Mouse (Mus musculus) kidney, postnatal 0 days (tissue): ENCODE measurements around the gene Tnf. TPM values are rescaled to one million over a fixed set of nuclear protein-coding genes. Genes with fewer than 3 reads are reported as not detected.
A peak's percentile ranks its signal among the peaks of the same experiment; 100 is the strongest.

ENCODE experiments used
- ATAC-seq: fragments of 200-750 bp; cut with Nextera tagmentation; replicated peaks from 2 replicates; pipeline ENCODE4 v1.8.0; 2017; ENCODE audit warnings: low read depth, moderate number of reproducible peaks, moderate TSS enrichment, moderate library complexity; ENCODE audit not compliant: low FRiP score
- DNase-seq: peaks from one replicate; pipeline ENCODE4 v3.0.0-alpha.2; 2016; ENCODE audit warnings: low spot score
- H3K27ac ChIP-seq: fragments of 300-500 bp; sonication (generic); 2 replicates; pipeline ENCODE4 v1.5.1; 2014; ENCODE audit warnings: mild to moderate bottlenecking
- H3K27me3 ChIP-seq: fragments of 300-500 bp; sonication (generic); 2 replicates; pipeline ENCODE4 v1.6.1; 2014; ENCODE audit warnings: low read length, mixed read lengths; ENCODE audit not compliant: insufficient read depth
- H3K36me3 ChIP-seq: fragments of 300-500 bp; sonication (generic); 2 replicates; pipeline ENCODE4 v1.6.1; 2014; ENCODE audit warnings: low read length, mixed read lengths; ENCODE audit not compliant: insufficient read depth
- H3K4me1 ChIP-seq: fragments of 300-500 bp; sonication (generic); replicated peaks from 2 replicates; pipeline ENCODE4 v1.6.1; 2014; ENCODE audit warnings: antibody characterized with exemption, low read length, mixed read lengths; ENCODE audit not compliant: insufficient read depth
- H3K4me2 ChIP-seq: fragments of 300-500 bp; sonication (generic); 2 replicates; pipeline ENCODE4 v1.6.1; 2014; ENCODE audit warnings: mild to moderate bottlenecking, low read length, moderate library complexity, mixed read lengths
- H3K4me3 ChIP-seq: fragments of 300-500 bp; sonication (generic); replicated peaks from 2 replicates; pipeline ENCODE4 v1.5.1; 2014; ENCODE audit warnings: low read depth, low read length
- H3K9ac ChIP-seq: fragments of 300-500 bp; sonication (generic); 2 replicates; pipeline ENCODE4 v1.6.1; 2014; ENCODE audit warnings: low read depth, low read length
- H3K9me3 ChIP-seq: fragments of 300-500 bp; sonication (generic); replicated peaks from 2 replicates; pipeline ENCODE4 v1.6.1; 2016; ENCODE audit warnings: low read length, inconsistent platforms, mixed read lengths
- CTCF ChIP-seq: IDR thresholded peaks from 2 replicates; pipeline ENCODE4 v1.5.1; 2016; ENCODE audit warnings: antibody characterized with exemption, low read depth, mild to moderate bottlenecking, moderate library complexity
- WGBS: fragments of 180-500 bp; shearing (Covaris S2); extraction: QIAGEN DNeasy Blood & Tissue Kit; methylation state at CpG from one replicate; pipeline ENCODE4 v1.1.7; 2014; 5-methylcytosine and 5-hydroxymethylcytosine counted together
- polyA plus RNA-seq: library from polyadenylated mRNA; unstranded; fragments of >200 nt; fragmentation: Nextera tagmentation; extraction: Ambion mirVana; gene quantifications from 2 replicates; pipeline ENCODE4 v1.2.1, GENCODE M21; 2015

The Tnf gene
- polyA plus RNA-seq, 1 experiment from 2014 or later, result 0.25 TPM

DNA sequence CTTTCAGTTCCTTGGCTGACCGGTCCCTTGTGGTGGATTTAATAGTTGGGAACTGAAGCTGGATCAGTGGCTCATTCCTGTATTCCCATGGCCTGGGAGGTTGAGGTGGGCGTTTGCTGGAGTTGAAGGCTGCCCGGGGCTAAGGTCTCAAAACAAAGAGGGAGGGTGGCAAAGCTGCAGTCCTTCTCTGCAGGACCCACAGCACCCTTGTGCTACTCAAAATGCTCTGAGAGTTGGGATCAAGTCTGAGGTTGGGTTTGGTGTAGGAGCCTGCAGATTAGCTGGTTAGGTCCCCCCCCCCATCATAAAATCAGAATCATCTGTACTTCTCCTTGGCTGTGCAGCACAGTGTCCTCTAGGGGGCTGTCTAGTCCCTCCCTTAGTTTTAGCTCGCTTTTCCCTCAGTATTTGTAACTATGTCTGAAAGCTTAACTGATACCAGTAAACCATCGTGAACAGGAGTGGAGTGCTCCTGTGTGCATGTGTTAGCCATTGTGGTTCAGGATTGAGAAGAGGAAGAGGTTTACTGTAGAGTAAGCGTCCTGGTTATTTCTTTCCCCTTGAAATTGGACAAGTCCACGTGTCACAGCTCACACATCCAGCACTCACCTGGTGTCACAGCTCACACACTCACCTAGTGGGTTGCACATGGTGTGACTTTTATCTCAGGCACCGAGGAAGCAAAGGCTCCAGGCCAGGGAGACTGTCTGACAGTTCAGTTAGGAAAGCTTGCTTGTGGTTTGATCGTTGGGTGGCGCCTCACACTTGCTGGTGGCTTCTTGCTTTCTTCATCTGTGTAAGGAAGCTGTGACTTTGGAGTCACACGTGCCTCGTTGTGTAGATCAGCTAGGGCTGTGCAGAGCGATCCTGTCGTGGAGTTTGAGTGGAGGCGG is 44.2 kb upstream of the Tnf start:
- 66% methylated on average over 15 of the region's 15 CpGs for WGBS
- Histone ChIP-seq H3K4me1 (peaks cover 17% of the 10 kb centered on the region), H3K9ac (no peak overlapping the region), H3K27ac (no peak overlapping the region; the same call in 1 of the 2 replicates), H3K4me2 (peak overlapping the region; percentile 9; the same call in 1 of the 2 replicates), H3K4me3 (no peak overlapping the region), H3K9me3 (no peaks in the 10 kb centered on the region), H3K27me3 (no peaks in the 10 kb centered on the region), H3K36me3 (peaks cover 61% of the 10 kb centered on the region)
- ATAC-seq, result no peak
- peak; percentile 70 for TF ChIP-seq CTCF
- peak; percentile 81 for DNase-seq

DNA sequence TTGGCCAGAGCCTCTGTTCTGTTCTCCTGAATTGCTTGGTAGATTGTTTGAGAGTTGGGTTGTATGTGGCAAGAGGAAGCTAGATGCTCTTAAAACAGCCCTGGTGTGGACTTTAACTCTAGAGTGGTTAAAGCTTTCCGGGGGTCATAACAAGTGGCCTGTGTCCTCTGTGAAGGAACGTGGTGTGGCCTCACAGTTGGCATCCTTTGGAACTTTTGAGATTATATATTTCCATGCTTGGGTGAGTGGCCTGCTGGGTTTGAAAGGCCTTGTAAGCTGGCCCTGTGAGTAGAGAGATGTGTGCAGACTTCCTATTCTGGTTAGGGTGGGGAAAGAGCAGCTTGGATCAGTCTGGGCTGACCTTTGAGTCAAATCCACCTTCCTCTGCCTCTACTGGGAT is 43.2 kb upstream of the Tnf start:
- Histone ChIP-seq H3K9ac (0 out of 2 replicates have a peak overlapping the region, but pooled peaks have one; percentile 100), H3K36me3 (peaks cover 51% of the 10 kb centered on the region), H3K4me2 (peak overlapping the region; percentile 84), H3K27me3 (no peaks in the 10 kb centered on the region), H3K27ac (peak overlapping the region; percentile 100; the same call in 1 of the 2 replicates), H3K4me3 (no peak overlapping the region), H3K4me1 (peaks cover 25% of the 10 kb centered on the region), H3K9me3 (no peaks in the 10 kb centered on the region)
- TF ChIP-seq CTCF, result no peak
- ATAC-seq (no peak), DNase-seq (no peak)
- 32% methylated on average over 2 of the region's 2 CpGs for WGBS

DNA sequence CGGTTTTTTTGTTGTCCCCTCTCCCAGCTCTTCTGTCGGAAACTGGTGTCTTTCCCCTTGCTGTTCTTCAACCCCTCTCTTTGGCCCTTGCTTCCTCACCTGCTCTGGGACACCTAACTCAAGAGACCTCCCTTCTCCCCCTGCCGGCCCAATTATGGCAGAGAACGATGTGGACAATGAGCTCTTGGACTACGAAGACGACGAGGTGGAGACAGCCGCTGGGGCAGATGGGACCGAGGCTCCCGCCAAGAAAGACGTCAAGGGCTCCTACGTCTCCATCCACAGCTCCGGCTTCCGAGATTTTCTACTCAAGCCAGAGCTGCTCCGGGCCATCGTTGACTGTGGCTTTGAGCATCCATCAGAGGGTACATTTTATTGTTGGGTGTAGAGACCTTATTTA is 41.3 kb upstream of the Tnf start:
- H3K4me3 ChIP-seq, result peak overlapping the region; percentile 97
- H3K36me3 ChIP-seq, result peaks cover 34% of the 10 kb centered on the region
- peak overlapping the region; percentile 100 for H3K9ac ChIP-seq
- H3K27me3 ChIP-seq, result no peaks in the 10 kb centered on the region
- ATAC-seq (no peak), DNase-seq (peak; percentile 76)
- peak; percentile 42 for TF ChIP-seq CTCF
- peaks cover 25% of the 10 kb centered on the region for H3K4me1 ChIP-seq
- WGBS, result 2% methylated on average over 16 of the region's 16 CpGs
- peak overlapping the region; percentile 84 for H3K4me2 ChIP-seq
- no peaks in the 10 kb centered on the region for H3K9me3 ChIP-seq
- peak overlapping the region; percentile 100 for H3K27ac ChIP-seq

DNA sequence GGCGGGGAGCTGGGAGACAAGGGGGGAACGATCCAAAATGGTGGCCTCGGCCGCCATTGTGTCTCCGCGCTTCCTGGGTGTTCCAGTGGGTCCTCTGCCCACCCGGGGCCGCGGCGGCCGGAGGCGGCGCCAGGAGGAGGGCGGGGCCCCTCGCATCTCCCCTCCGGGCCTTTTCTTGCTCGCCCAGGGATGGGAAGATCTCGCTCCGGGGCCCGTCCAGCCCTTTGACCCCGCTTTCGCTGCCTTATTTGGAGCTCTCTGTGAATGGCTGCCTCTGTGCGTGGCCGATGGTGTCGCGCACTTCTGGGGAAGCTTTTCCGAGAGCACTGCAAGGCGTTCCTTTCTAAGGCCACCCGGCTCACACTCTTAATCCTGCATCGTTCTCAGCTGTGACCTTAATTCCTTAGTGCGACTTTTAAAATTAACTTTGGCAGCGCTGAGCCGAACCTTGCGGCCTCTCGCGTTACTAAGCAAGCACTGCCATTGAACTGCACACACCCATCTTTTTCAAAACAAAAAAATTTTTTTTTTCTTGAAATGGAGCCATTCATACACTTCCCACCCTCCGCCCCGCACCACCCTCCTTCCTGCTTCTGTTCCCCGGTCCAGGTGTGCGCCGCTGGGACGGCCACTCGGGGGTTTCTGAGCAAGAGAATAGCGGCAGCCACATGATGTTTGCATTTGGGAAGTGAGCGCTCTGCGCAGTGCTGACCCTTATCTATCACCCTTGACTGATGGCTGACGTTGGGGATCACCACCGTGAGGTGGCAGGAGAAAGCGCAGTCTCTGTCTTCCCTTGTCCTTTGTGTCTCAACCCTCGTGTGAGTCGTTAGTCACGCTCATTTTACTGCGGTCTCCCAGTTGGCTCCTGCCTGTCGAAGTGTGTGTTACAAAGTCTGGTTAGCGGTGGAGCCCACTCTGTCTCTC is 40.5 kb upstream of the Tnf start:
- peaks cover 27% of the 10 kb centered on the region for H3K36me3 ChIP-seq
- H3K9ac ChIP-seq, result peak overlapping the region; percentile 100
- WGBS, result under 1% methylated on average over 55 of the region's 55 CpGs
- peaks cover 25% of the 10 kb centered on the region for H3K4me1 ChIP-seq
- H3K9me3 ChIP-seq, result no peaks in the 10 kb centered on the region
- peak overlapping the region; percentile 97 for H3K4me3 ChIP-seq
- DNase-seq (peak; percentile 82), ATAC-seq (peak; percentile 37)
- no peak; the same call in 1 of the 2 replicates for TF ChIP-seq CTCF
- H3K27ac ChIP-seq, result peak overlapping the region; percentile 100
- H3K4me2 ChIP-seq, result peak overlapping the region; percentile 84
- H3K27me3 ChIP-seq, result no peaks in the 10 kb centered on the region

DNA sequence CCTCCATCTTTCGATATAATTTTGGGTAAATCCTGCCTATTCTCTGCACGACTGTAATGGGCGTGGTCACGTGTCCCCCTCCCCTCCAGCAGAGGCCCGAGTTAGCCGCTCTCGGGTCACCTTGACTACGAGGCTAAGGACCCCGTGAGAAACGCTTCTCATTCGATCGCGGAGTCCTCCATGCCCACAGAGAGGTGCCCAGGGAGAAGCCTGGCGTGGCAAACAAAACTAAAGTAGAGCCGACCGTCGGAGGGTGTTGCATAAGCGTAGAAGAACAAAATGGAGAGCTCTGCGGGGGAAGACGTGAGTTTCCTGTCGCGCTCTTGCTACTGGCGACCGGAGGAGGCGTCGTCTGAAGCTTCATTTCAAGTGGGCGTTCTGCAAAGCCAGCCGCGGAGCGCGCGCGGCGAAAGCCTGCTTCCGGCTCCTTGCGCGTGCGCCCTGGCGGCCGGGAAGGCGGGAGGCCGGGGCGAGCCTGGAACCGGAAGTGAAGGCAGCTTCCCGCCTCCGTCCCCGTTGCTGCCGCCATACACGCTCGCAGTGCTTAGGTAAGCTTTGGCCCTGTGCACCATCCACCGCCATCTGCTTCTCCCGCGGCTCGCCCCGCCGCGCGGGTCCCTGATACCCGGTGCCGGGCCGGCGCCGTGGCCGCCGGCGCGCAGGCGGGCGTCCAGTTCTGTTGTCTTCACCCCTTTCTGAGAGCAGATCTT is 39.7 kb upstream of the Tnf start, which contains the start of gene Ddx39b:
Ddx39b (plus strand) TSS at position 442 of the 710 bp plus-strand sequence.
- DNase-seq (peak; percentile 98), ATAC-seq (peak; percentile 84)
- peaks cover 19% of the 10 kb centered on the region for H3K36me3 ChIP-seq
- under 1% methylated on average over 68 of the region's 69 CpGs for WGBS
- H3K4me2 ChIP-seq, result peak within 1 kb of the TSS; percentile 84
- no peaks in the 10 kb centered on the region for H3K9me3 ChIP-seq
- H3K4me1 ChIP-seq, result peaks cover 25% of the 10 kb centered on the region
- no peaks in the 10 kb centered on the region for H3K27me3 ChIP-seq
- peak; percentile 27; the same call in 1 of the 2 replicates for TF ChIP-seq CTCF
- H3K4me3 ChIP-seq, result peak within 1 kb of the TSS; percentile 97
- peak within 1 kb of the TSS; percentile 100 for H3K9ac ChIP-seq
- peak within 1 kb of the TSS; percentile 100 for H3K27ac ChIP-seq
